9 mouse cellular contexts compared by ENCODE assay signal in the genomic region with DNA sequence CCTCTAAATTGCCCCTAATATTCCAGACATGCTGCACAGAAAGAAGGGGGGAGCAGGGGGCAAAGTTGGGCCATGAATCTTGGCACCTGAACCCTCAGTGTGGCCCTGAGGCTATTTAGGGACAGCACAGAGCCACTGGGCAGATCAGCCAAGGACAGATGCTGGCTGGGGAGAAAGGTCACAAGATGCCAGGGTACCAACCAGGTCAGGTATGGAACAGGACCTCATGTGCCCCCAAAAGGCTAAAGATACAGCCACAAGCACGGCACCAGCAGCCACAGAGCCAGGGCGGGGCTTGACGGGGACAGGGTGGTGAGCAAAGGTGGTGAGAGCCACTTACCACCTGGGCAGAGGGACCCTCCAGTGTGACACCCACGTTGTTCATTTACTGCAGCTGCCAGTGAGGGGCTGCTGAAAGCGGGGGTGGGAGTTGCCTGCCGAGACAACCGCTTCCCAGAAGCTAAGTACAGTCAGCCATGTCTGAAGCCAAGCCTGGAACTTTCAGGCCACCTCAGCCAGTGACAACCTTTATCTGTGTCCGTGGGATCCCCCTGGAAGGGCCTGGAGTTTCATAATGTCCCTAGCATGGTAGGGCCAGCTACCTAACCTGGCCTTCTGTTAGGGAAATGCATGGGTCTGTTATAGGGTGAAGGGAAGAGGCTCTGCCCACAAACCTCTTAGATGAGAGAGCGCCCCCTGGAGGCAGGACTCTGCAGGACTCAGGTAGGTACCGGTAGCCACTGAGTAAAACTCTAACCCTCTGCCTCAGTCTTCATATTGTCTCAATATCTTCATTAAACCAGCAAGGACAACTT. TPM values are rescaled to one million over a fixed set of nuclear protein-coding genes. Genes with fewer than 3 reads are reported as not detected.
A peak's percentile ranks its signal among the peaks of the same experiment; 100 is the strongest.
DNase-seq lines count a peak whose midpoint lies in the region; ATAC-seq and TF ChIP-seq lines count a peak whose summit lies in the region.
"Had no signal": no experiment of that assay in that cellular context is flagged by ENCODE, and none has a peak within 500 bp of the region (broad histone marks: within the 10 kb centered on the region; RNA-seq: fewer than 3 reads in every experiment).

No protein-coding gene starts in this region.

- H3K36me3 ChIP-seq in C2C12 (ENCODE audit: control insufficient read depth, insufficient read depth) (no peaks in the 10 kb centered on the region), ES-Bruce4 (ENCODE audit: control insufficient read depth, insufficient read depth, low read length, poor library complexity, severe bottlenecking) (no peaks in the 10 kb centered on the region)
- H3K36me3 ChIP-seq in lung, postnatal 0 days (ENCODE audit: insufficient read depth, low read length), result no peaks in the 10 kb centered on the region
- H3K36me3 ChIP-seq: hindbrain, embryonic 15.5 days had no signal

- no peak for ATAC-seq in lung, postnatal 0 days
- ATAC-seq in activated CD4-positive, CD25-positive, alpha-beta regulatory T cell, adult 4 months, result no peak

- TF ChIP-seq EP300 in ES-Bruce4 (IDR thresholded peaks at IDR 0.05; ENCODE audit: insufficient read depth, low read depth, low read length), result no peak
- no peak for TF ChIP-seq EP300 in lung, postnatal 0 days (IDR thresholded peaks at IDR 0.05)

- H3K27me3 ChIP-seq in C2C12 (ENCODE audit: control insufficient read depth, insufficient read depth, insufficient read length), result peaks cover 91% of the 10 kb centered on the region
- no peaks in the 10 kb centered on the region for H3K27me3 ChIP-seq in ES-Bruce4 (ENCODE audit: control insufficient read depth, insufficient read depth, low read length, poor library complexity, severe bottlenecking)
- H3K27me3 ChIP-seq in lung, postnatal 0 days (replicated peaks; ENCODE audit: insufficient read depth, low read length), result no peaks in the 10 kb centered on the region
- H3K27me3 ChIP-seq: hindbrain, embryonic 15.5 days had no signal

- no peak overlapping the region for H3K4me2 ChIP-seq in lung, postnatal 0 days (replicated peaks; ENCODE audit: low read depth, low read length)
- H3K4me2 ChIP-seq: hindbrain, embryonic 15.5 days had no signal

- no peak for TF ChIP-seq POLR2A in ES-Bruce4 (IDR thresholded peaks at IDR 0.05; ENCODE audit: insufficient read depth, low read length)

- no peak overlapping the region for H3K27ac ChIP-seq in ES-Bruce4 (ENCODE audit: insufficient read depth, low read length)
- H3K27ac ChIP-seq in lung, postnatal 0 days (ENCODE audit: low read length), result no peak overlapping the region
- H3K27ac ChIP-seq: hindbrain, embryonic 15.5 days had no signal

- H3K4me3 ChIP-seq in C2C12 (ENCODE audit: insufficient read depth, poor library complexity, severe bottlenecking) (no peak overlapping the region), ES-Bruce4 (ENCODE audit: low read depth, low read length) (no peak overlapping the region)
- H3K4me3 ChIP-seq in lung, postnatal 0 days (ENCODE audit: low read depth, low read length), result no peak overlapping the region
- H3K4me3 ChIP-seq: hindbrain, embryonic 15.5 days had no signal

- H3K9me3 ChIP-seq in ES-Bruce4 (replicated peaks; ENCODE audit: control insufficient read depth, insufficient read depth, low read length, poor library complexity, severe bottlenecking), result no peaks in the 10 kb centered on the region
- no peaks in the 10 kb centered on the region for H3K9me3 ChIP-seq in lung, postnatal 0 days (ENCODE audit: low read length)
- H3K9me3 ChIP-seq: hindbrain, embryonic 15.5 days had no signal

- WGBS in lung, postnatal 0 days, result 56% methylated on average over 10 of the region's 10 CpGs

- DNase-seq in c-Kit-positive CD71-positive TER-119-positive erythroid progenitor cells, embryonic 14.5 days (ENCODE audit: low spot score), result peak; percentile 50
- DNase-seq in gastrocnemius, adult 8-10 months (ENCODE audit: low spot score in 2 of 2), result peak; percentile 68 to 71
- DNase-seq in kidney, postnatal 36 days, result peak; percentile 49 to 87
- peak; percentile 51 for DNase-seq in lung, postnatal 0 days (ENCODE audit: low spot score)
- peak; percentile 21 for DNase-seq in spleen, adult 12 weeks (ENCODE audit: low spot score)

- no peaks in the 10 kb centered on the region for H3K79me3 ChIP-seq in C2C12 (ENCODE audit: low read depth)

- TF ChIP-seq CTCF in C2C12 (IDR thresholded peaks at IDR 0.05; ENCODE audit: control insufficient read depth, insufficient read depth, insufficient read length), result peak; percentile 1
- TF ChIP-seq CTCF in ES-Bruce4 (IDR thresholded peaks at IDR 0.05; ENCODE audit: low read depth, low read length), result peak; percentile 86
- peak; percentile 77 for TF ChIP-seq CTCF in lung, postnatal 0 days (IDR thresholded peaks at IDR 0.05)

- no peaks in the 10 kb centered on the region for H3K79me2 ChIP-seq in C2C12 (ENCODE audit: control insufficient read depth, insufficient read depth)

- H3K4me1 ChIP-seq in ES-Bruce4 (ENCODE audit: control insufficient read depth, insufficient read depth, low read length), result no peaks in the 10 kb centered on the region
- H3K4me1 ChIP-seq in lung, postnatal 0 days (ENCODE audit: insufficient read depth, low read depth, low read length), result no peaks in the 10 kb centered on the region

- no peak overlapping the region for H3K9ac ChIP-seq in ES-Bruce4 (ENCODE audit: low read depth, poor library complexity, severe bottlenecking)
- H3K9ac ChIP-seq in lung, postnatal 0 days (replicated peaks; ENCODE audit: low read depth), result no peak overlapping the region
- H3K9ac ChIP-seq: hindbrain, embryonic 15.5 days had no signal

- no peak overlapping the region for H3ac ChIP-seq in C2C12 (ENCODE audit: control insufficient read depth, insufficient read length, low read depth)

TF ChIP-seq in C2C12, 6 proteins besides CTCF, POLR2A, EP300 and RAD21:
- TF ChIP-seq MYOG (IDR thresholded peaks at IDR 0.05; ENCODE audit: control insufficient read depth, extremely low read depth, insufficient read length) (no peak), MAX (IDR thresholded peaks at IDR 0.05) (no peak), FOSL1 (IDR thresholded peaks at IDR 0.05; ENCODE audit: insufficient read depth, low read length, poor library complexity, severe bottlenecking) (no peak), USF1 (IDR thresholded peaks at IDR 0.05; ENCODE audit: low read depth) (no peak), CEBPB (IDR thresholded peaks at IDR 0.05; ENCODE audit: low read depth) (no peak), MYOD1 (IDR thresholded peaks at IDR 0.05; ENCODE audit: control insufficient read depth, insufficient read length, low read depth) (no peak)

RNA-seq across cellular contexts. Expression of a gene that starts 50.7 kb away (rescaled TPM):
- polyA plus RNA-seq in C2C12 (2012; fragmentation: generic; extraction: Trizol) (0.08 TPM), ES-Bruce4 (2011; ENCODE audit: insufficient read depth, insufficient read length, low read depth, missing spikeins) (2.9 and 3.6 TPM in 2 replicates)
- total RNA-seq in gastrocnemius, adult 8-10 months (2022), result 1 to 10 TPM; 1.8 to 3.4 (median 2.3) TPM
- polyA plus RNA-seq in lung, postnatal 0 days (2015; fragmentation: Nextera tagmentation; extraction: Ambion mirVana), result 0.47 and 0.75 TPM in 2 replicates
- under 1 TPM in 1 of 2 experiments, not detected in 1; 0.13 TPM for polyA plus RNA-seq in activated CD4-positive, CD25-positive, alpha-beta regulatory T cell, adult 4 months (2017; shearing (Covaris generic))

Comparison
In these comparisons a context has a peak if more than half of its experiments do, and no peak if none do; other contexts are left out.
1. CTCF ChIP-seq: peak in every context shown above with its lines; median percentile 86 in ES-Bruce4; 77 in lung, postnatal 0 days; 1 in C2C12.